Mouse (Mus musculus): ENCODE measurements around the gene Cyb5r2.
A peak's percentile ranks its signal among the peaks of the same experiment; 100 is the strongest.

Gene Cyb5r2

GRCm38 (mm10) chr7:107757308-107758151 is at the start of gene Cyb5r2:
Gene Cyb5r2, minus strand, starts transcription at chr7:107758032.
- no peak for DNase-seq

GRCm38 (mm10) chr7:107802138-107802537 is 44.3 kb upstream of the Cyb5r2 start:
- no peak for DNase-seq

GRCm38 (mm10) chr7:107801108-107801507 is 43.3 kb upstream of the Cyb5r2 start, which contains the start of gene Ovch2:
Gene Ovch2, minus strand, starts transcription at chr7:107801208.
- DNase-seq, result no peak

- DNase-seq, result no peak
These were observed 38.7 kb upstream of the Cyb5r2 start for GRCm38 (mm10) chr7:107796500-107796899.

- no peak for DNase-seq
These were observed 30.3 kb upstream of the Cyb5r2 start for GRCm38 (mm10) chr7:107787977-107788620.

- no peak for DNase-seq
These were observed 21.8 kb upstream of the Cyb5r2 start for GRCm38 (mm10) chr7:107779611-107780010.

GRCm38 (mm10) chr7:107778216-107778615 is 20.4 kb upstream of the Cyb5r2 start:
- no peak for DNase-seq

- DNase-seq, result no peak
These were observed 13.0 kb upstream of the Cyb5r2 start for GRCm38 (mm10) chr7:107770812-107771211.

- no peak for DNase-seq
These were observed 1.1 kb downstream of the Cyb5r2 start for GRCm38 (mm10) chr7:107756748-107757147.

GRCm38 (mm10) chr7:107755905-107756304 is 1.9 kb downstream of the Cyb5r2 start:
- DNase-seq, result no peak

- DNase-seq, result no peak
These were observed 5.8 kb downstream of the Cyb5r2 start for GRCm38 (mm10) chr7:107752031-107752520.

GRCm38 (mm10) chr7:107749721-107750120 is 8.1 kb downstream of the Cyb5r2 start:
- DNase-seq, result no peak

- no peak for DNase-seq
These were observed 8.6 kb downstream of the Cyb5r2 start for GRCm38 (mm10) chr7:107749270-107749669.

GRCm38 (mm10) chr7:107747954-107748353 is 9.9 kb downstream of the Cyb5r2 start:
- DNase-seq, result peak; percentile 8

GRCm38 (mm10) chr7:107747476-107747875 is 10.4 kb downstream of the Cyb5r2 start:
- no peak for DNase-seq

GRCm38 (mm10) chr7:107746036-107746435 is 11.8 kb downstream of the Cyb5r2 start:
- no peak for DNase-seq

- no peak for DNase-seq
These were observed 12.7 kb downstream of the Cyb5r2 start for GRCm38 (mm10) chr7:107745111-107745510.

- no peak for DNase-seq
These were observed 13.4 kb downstream of the Cyb5r2 start for GRCm38 (mm10) chr7:107744454-107744853.

- DNase-seq, result no peak
These were observed 14.8 kb downstream of the Cyb5r2 start for GRCm38 (mm10) chr7:107742963-107743465.

- DNase-seq, result no peak
These were observed 19.1 kb downstream of the Cyb5r2 start for GRCm38 (mm10) chr7:107738726-107739125.

GRCm38 (mm10) chr7:107733162-107733561 is 24.7 kb downstream of the Cyb5r2 start:
- no peak for DNase-seq

GRCm38 (mm10) chr7:107730587-107730986 is 27.2 kb downstream of the Cyb5r2 start:
- DNase-seq, result no peak

- DNase-seq, result no peak
These were observed 30.3 kb downstream of the Cyb5r2 start for GRCm38 (mm10) chr7:107727538-107727937.

- no peak for DNase-seq
These were observed 35.3 kb downstream of the Cyb5r2 start for GRCm38 (mm10) chr7:107722536-107722935.

Measured in cerebellum, adult 11-12 months (tissue).